Mouse (Mus musculus) adrenal gland, postnatal 10 days (tissue): ENCODE measurements around the gene Wfdc12. TPM values are rescaled to one million over a fixed set of nuclear protein-coding genes. Genes with fewer than 3 reads are reported as not detected.

Source experiments
- total RNA-seq, 2 experiments: library from RNA; stranded (reverse); gene quantifications; 2 replicates each; pipeline ENCODE4 v1.2.3; 2021

Gene Wfdc12
- total RNA-seq, 2 experiments from 2014 or later: not detected

Other genes starting within 250 kb of the Wfdc12 start
- 100 to 1,000 TPM; 248 to 255 TPM for gene Ywhab, start 195.6 kb downstream of the Wfdc12 start, total RNA-seq
- 1 to 10 TPM; 1.9 to 2.5 TPM for gene Pabpc1l, start 165.2 kb downstream of the Wfdc12 start, total RNA-seq
- gene Stk4, start 120.3 kb downstream of the Wfdc12 start, total RNA-seq: 10 to 100 TPM; 27.9 to 30.1 TPM
- 10 to 100 TPM; 24.6 to 29.5 TPM for gene Tomm34, start 119.4 kb downstream of the Wfdc12 start, total RNA-seq
- under 1 TPM; 0.09 to 0.15 TPM for gene Kcns1, start 19.5 kb downstream of the Wfdc12 start, total RNA-seq
- not detected for gene Wfdc5, start 7.9 kb downstream of the Wfdc12 start, total RNA-seq
- gene Wfdc15a, start 9.5 kb upstream of the Wfdc12 start, total RNA-seq: not detected
- gene Wfdc15b, start 31.1 kb upstream of the Wfdc12 start, total RNA-seq: not detected
- gene Svs2, start 47.9 kb upstream of the Wfdc12 start, total RNA-seq: not detected
- not detected for gene Svs3b, start 66.0 kb upstream of the Wfdc12 start, total RNA-seq
- not detected for gene Svs4, start 87.9 kb upstream of the Wfdc12 start, total RNA-seq
- gene Svs3a, start 98.7 kb upstream of the Wfdc12 start, total RNA-seq: not detected
- not detected for gene Svs6, start 126.1 kb upstream of the Wfdc12 start, total RNA-seq
- under 1 TPM in 1 of 2 experiments, not detected in 1; 0.45 TPM for gene Svs5, start 142.1 kb upstream of the Wfdc12 start, total RNA-seq
- 10 to 100 TPM in 1 of 2 experiments, 1 to 10 TPM in 1; 9.1 to 13.2 TPM for gene Slpi, start 198.5 kb upstream of the Wfdc12 start, total RNA-seq
- gene Rbpjl, start 212.5 kb upstream of the Wfdc12 start, total RNA-seq: under 1 TPM in 1 of 2 experiments, not detected in 1; 0.15 TPM
- 1 to 10 TPM; 2.3 to 2.7 TPM for gene Matn4, start 214.6 kb upstream of the Wfdc12 start, total RNA-seq